Mouse (Mus musculus): ENCODE measurements around the gene Vgll4. TPM values are rescaled to one million over a fixed set of nuclear protein-coding genes. Genes with fewer than 3 reads are reported as not detected.

Vgll4 gene
- polyA plus RNA-seq, 1 experiment: 36.1 TPM

DNA sequence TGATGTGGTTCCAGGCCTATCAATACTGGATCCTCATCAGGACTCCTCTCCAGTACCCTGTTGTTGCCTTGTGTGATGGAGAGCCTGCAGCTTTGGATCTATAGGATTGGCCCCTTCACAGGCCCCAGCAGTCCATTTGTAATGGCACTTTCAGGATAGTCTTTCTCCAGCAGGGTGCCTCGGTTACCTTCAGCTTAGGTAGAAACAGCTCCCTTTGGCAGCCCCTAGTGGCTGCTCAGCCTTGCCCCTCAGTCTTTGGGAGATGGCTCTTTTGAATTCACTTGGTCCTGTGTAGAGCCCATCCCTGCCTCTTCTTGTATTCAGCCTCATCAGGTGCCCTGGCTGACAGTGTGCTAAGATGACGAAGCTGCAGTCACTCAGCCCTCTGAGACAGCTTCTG lies 142.9 kb downstream of the Vgll4 start:
- H3K27me3 ChIP-seq (ENCODE audit: control insufficient read depth, insufficient read depth, low read length): no peaks in the 10 kb centered on the region
- H3K4me1 ChIP-seq (ENCODE audit: control insufficient read depth, insufficient read depth, insufficient read length): no peaks in the 10 kb centered on the region
- no peak overlapping the region for H3K27ac ChIP-seq (ENCODE audit: insufficient read depth, low read length)
- H3K4me3 ChIP-seq (ENCODE audit: extremely low read depth, insufficient read depth, insufficient read length): no peak overlapping the region
- no peak for TF ChIP-seq POLR2A (IDR thresholded peaks at IDR 0.05; ENCODE audit: low read depth, low read length)
- TF ChIP-seq CTCF (IDR thresholded peaks at IDR 0.05; ENCODE audit: extremely low read depth, insufficient read depth, insufficient read length, insufficient replicate concordance): no peak
- DNase-seq (ENCODE audit: low read depth in 1 of 2, low spot score in 2 of 2): no peak
- no peaks in the 10 kb centered on the region for H3K36me3 ChIP-seq (ENCODE audit: control insufficient read depth, insufficient read depth, low read length)
- 83% methylated on average over 2 of the region's 2 CpGs for WGBS

DNA sequence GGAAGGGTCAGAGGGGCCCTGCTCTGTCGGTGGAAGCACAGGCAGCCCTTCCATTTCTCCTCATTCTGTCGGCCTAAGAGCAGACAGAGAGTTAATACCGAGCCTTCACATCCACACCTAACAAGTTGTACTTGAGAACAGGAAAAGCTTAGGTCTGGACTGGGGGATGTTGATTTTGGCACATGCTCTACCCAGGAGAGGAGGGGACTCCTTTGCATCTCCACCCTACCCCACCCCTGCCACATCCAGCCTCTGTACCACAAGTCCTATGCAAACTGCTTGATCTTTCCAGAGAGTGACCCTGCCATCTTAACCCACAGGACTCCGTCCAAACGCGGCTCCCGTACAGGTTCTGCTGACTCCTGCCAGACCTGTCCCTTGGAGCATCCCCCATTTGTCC lies 148.1 kb downstream of the Vgll4 start:
- 88% methylated on average over 7 of the region's 7 CpGs for WGBS
- Histone ChIP-seq H3K4me1 (ENCODE audit: control insufficient read depth, insufficient read depth, insufficient read length) (no peaks in the 10 kb centered on the region), H3K4me3 (ENCODE audit: extremely low read depth, insufficient read depth, insufficient read length) (no peak overlapping the region), H3K27ac (ENCODE audit: insufficient read depth, low read length) (no peak overlapping the region), H3K36me3 (ENCODE audit: control insufficient read depth, insufficient read depth, low read length) (no peaks in the 10 kb centered on the region), H3K27me3 (ENCODE audit: control insufficient read depth, insufficient read depth, low read length) (no peaks in the 10 kb centered on the region)
- TF ChIP-seq CTCF (IDR thresholded peaks at IDR 0.05; ENCODE audit: extremely low read depth, insufficient read depth, insufficient read length, insufficient replicate concordance) (no peak), POLR2A (IDR thresholded peaks at IDR 0.05; ENCODE audit: low read depth, low read length) (no peak)
- DNase-seq (ENCODE audit: low read depth in 1 of 2, low spot score in 2 of 2): no peak

DNA sequence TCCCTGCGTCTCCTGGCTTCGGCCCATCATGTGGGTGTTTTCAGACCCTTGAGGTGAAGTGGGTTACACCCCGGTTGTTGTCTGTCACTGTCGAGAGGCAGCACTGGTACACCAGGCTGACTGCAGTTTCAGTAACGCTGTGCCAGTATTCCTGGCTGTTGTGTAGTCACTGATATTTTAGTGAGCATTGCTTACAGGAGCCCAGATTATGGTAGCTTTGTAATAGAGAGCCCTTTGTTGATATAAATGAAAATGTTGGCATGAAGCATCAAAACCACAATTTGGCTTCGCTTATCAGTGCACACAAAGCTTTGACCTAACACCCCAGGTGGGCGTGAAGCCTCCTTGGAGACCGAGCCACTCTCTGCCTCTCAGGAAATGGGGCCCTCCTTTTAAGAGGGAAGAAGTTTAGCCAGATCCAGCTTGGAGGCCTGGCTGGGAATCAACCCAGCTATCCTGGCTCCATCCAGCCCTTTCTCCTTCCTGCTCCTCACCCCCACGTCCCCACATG lies 149.8 kb downstream of the Vgll4 start:
- DNase-seq (ENCODE audit: low read depth in 1 of 2, low spot score in 2 of 2): no peak
- no peaks in the 10 kb centered on the region for H3K27me3 ChIP-seq (ENCODE audit: control insufficient read depth, insufficient read depth, low read length)
- no peak overlapping the region for H3K4me3 ChIP-seq (ENCODE audit: extremely low read depth, insufficient read depth, insufficient read length)
- TF ChIP-seq POLR2A (IDR thresholded peaks at IDR 0.05; ENCODE audit: low read depth, low read length) (no peak), CTCF (IDR thresholded peaks at IDR 0.05; ENCODE audit: extremely low read depth, insufficient read depth, insufficient read length, insufficient replicate concordance) (no peak)
- no peak overlapping the region for H3K27ac ChIP-seq (ENCODE audit: insufficient read depth, low read length)
- 64% methylated on average over 9 of the region's 9 CpGs for WGBS
- H3K4me1 ChIP-seq (ENCODE audit: control insufficient read depth, insufficient read depth, insufficient read length): no peaks in the 10 kb centered on the region
- no peaks in the 10 kb centered on the region for H3K36me3 ChIP-seq (ENCODE audit: control insufficient read depth, insufficient read depth, low read length)

DNA sequence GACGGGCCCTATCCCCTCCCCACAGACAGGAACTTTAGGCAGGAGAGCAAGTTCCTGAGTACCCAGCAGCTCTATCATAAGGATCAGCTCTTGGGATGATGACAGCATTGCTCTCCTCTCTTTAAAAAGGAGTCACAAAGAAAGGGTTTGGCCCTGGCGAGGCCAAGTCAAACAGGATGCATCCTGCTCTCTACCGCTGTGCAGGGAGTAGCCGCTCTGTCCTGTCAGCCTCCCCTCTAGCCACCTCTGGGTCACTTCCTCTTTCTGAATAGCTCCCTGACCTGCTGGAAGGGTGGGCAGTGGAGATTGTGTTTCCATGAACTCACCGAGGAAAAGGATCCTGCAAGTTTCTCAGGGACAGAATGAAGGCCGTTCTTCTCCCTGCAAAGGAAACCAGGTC lies 151.3 kb downstream of the Vgll4 start:
- 51% methylated on average over 6 of the region's 6 CpGs for WGBS
- Histone ChIP-seq H3K36me3 (ENCODE audit: control insufficient read depth, insufficient read depth, low read length) (no peaks in the 10 kb centered on the region), H3K27ac (ENCODE audit: insufficient read depth, low read length) (no peak overlapping the region), H3K4me3 (ENCODE audit: extremely low read depth, insufficient read depth, insufficient read length) (no peak overlapping the region), H3K27me3 (ENCODE audit: control insufficient read depth, insufficient read depth, low read length) (no peaks in the 10 kb centered on the region), H3K4me1 (ENCODE audit: control insufficient read depth, insufficient read depth, insufficient read length) (no peaks in the 10 kb centered on the region)
- DNase-seq (ENCODE audit: low read depth in 1 of 2, low spot score in 2 of 2): no peak
- TF ChIP-seq CTCF (IDR thresholded peaks at IDR 0.05; ENCODE audit: extremely low read depth, insufficient read depth, insufficient read length, insufficient replicate concordance) (no peak), POLR2A (IDR thresholded peaks at IDR 0.05; ENCODE audit: low read depth, low read length) (no peak)

DNA sequence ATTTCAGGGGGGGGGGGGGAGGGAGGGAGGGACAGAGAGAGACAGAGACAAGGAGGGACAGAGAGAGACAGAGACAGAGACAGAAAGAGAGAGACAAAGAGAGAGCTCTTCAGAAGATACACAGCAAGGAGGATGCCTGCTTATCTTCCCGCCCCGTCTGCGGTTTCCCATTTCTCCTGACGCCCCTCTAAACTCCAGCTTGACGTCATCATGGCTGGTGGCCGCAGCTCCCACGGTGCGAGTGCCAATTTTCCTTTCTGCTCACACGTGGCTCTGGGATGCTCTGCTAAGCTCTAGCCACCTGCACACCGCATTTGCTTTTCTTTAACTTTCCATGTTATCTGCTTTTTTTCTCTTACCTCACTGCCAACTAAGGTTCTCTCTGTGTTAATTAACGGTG lies 151.8 kb downstream of the Vgll4 start:
- no peak for DNase-seq (ENCODE audit: low read depth in 1 of 2, low spot score in 2 of 2)

DNA sequence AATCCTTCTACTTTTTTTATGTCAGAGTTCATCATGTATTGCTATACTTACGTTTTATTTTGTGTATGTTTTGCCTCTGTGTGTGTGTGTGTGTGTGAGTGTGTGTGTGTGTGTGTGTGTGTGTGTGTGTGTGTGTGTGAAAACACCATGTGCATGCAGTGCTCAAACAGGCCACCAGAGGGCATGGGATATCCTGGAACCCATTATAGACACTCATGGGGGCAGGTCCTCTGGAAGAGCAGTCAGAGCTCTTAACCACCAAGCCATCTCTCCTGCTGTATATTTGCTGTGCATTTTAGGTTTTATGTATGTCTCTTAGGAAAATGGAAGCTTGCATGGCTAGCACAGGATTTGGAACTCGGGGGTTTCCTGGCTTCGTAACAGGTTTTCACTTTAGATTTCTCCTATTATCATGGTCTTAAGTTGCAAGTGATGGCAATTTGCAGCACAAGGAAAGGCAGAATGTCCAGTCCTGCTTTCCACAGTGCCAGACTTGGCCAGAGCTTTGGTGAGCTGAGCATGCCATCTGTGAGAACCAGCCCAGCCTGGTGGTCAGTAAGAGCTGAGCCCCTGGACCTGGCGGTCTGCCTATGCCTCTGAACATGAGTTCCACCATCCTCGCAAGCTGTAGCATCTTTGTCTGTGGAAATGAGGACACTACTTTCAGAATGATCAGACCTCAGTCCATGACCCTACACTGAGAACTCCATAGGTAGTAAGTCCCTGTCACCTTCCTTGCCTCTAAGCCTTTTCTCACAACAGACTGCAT lies 154.7 kb downstream of the Vgll4 start:
- Histone ChIP-seq H3K36me3 (ENCODE audit: control insufficient read depth, insufficient read depth, low read length) (no peaks in the 10 kb centered on the region), H3K4me3 (ENCODE audit: extremely low read depth, insufficient read depth, insufficient read length) (no peak overlapping the region), H3K27ac (ENCODE audit: insufficient read depth, low read length) (no peak overlapping the region), H3K4me1 (ENCODE audit: control insufficient read depth, insufficient read depth, insufficient read length) (no peaks in the 10 kb centered on the region), H3K27me3 (ENCODE audit: control insufficient read depth, insufficient read depth, low read length) (no peaks in the 10 kb centered on the region)
- TF ChIP-seq POLR2A (IDR thresholded peaks at IDR 0.05; ENCODE audit: low read depth, low read length) (no peak), CTCF (IDR thresholded peaks at IDR 0.05; ENCODE audit: extremely low read depth, insufficient read depth, insufficient read length, insufficient replicate concordance) (no peak; the same call in 1 of the 2 replicates)
- no peak for DNase-seq (ENCODE audit: low read depth in 1 of 2, low spot score in 2 of 2)
- 96% methylated on average over 5 of the region's 5 CpGs for WGBS

More for the DNA sequence above, 151.8 kb downstream of the Vgll4 start:
- no peak overlapping the region for H3K27ac ChIP-seq (ENCODE audit: insufficient read depth, low read length)
- TF ChIP-seq CTCF (IDR thresholded peaks at IDR 0.05; ENCODE audit: extremely low read depth, insufficient read depth, insufficient read length, insufficient replicate concordance) (no peak), POLR2A (IDR thresholded peaks at IDR 0.05; ENCODE audit: low read depth, low read length) (no peak)
- H3K4me1 ChIP-seq (ENCODE audit: control insufficient read depth, insufficient read depth, insufficient read length): no peaks in the 10 kb centered on the region
- H3K4me3 ChIP-seq (ENCODE audit: extremely low read depth, insufficient read depth, insufficient read length): no peak overlapping the region
- 36% methylated on average over 11 of the region's 11 CpGs for WGBS
- H3K36me3 ChIP-seq (ENCODE audit: control insufficient read depth, insufficient read depth, low read length): no peaks in the 10 kb centered on the region
- H3K27me3 ChIP-seq (ENCODE audit: control insufficient read depth, insufficient read depth, low read length): no peaks in the 10 kb centered on the region
